Mouse (Mus musculus) intestine, embryonic 15.5 days (tissue): ENCODE data around the gene Asgr1. TPM values are rescaled to one million over a fixed set of nuclear protein-coding genes. Genes with fewer than 3 reads are reported as not detected.

ENCODE experiments used
- microRNA counts: library from miRNA; unstranded; fragments of <30 nt; microRNA quantifications from one replicate; lab custom pipeline; 2016
- polyA plus RNA-seq: library from polyadenylated mRNA; unstranded; fragments of >200 nt; fragmentation: Nextera tagmentation; extraction: Ambion mirVana; gene quantifications from 2 replicates; pipeline ENCODE4 v1.2.1, GENCODE M21; 2015

The Asgr1 gene
- polyA plus RNA-seq, 1 experiment from 2014 or later = 0.19 TPM

MicroRNA genes within 50 kb of the gene (microRNA counts, 519-probe panel; counts per million panel counts)
- microRNA mmu-miR-324-3p (lab: Ali Mortazavi, UCI) = 97.1 counts per million, percentile 29 among the panel's probes with 10 or more counts
- 2,789 counts per million, percentile 72 among the panel's probes with 10 or more counts for microRNA mmu-miR-324-5p (lab: Ali Mortazavi, UCI)

Other genes with a start within 250 kb of the Asgr1 start
- gene Tmem102, start 248.5 kb upstream of the Asgr1 start, polyA plus RNA-seq = 31.2 and 31.4 TPM in 2 replicates
- not detected in 2 replicates for gene Gm39566, start 238.8 kb upstream of the Asgr1 start, polyA plus RNA-seq
- gene Spem2, start 235.6 kb upstream of the Asgr1 start, polyA plus RNA-seq = not detected in 2 replicates
- gene Spem1, start 231.9 kb upstream of the Asgr1 start, polyA plus RNA-seq = 0.21 TPM in 1 of 2 replicates, not detected in the other
- 5.2 and 5.3 TPM in 2 replicates for gene Nlgn2, start 216.3 kb upstream of the Asgr1 start, polyA plus RNA-seq
- 442 and 459 TPM in 2 replicates for gene Tmem256, start 215.6 kb upstream of the Asgr1 start, polyA plus RNA-seq
- 70.4 and 74.6 TPM in 2 replicates for gene Plscr3, start 207.7 kb upstream of the Asgr1 start, polyA plus RNA-seq
- gene Tnk1, start 195.4 kb upstream of the Asgr1 start, polyA plus RNA-seq = 14.4 and 16.4 TPM in 2 replicates
- gene Tmem95, start 176.1 kb upstream of the Asgr1 start, polyA plus RNA-seq = not detected in 2 replicates
- gene Kctd11, start 172.7 kb upstream of the Asgr1 start, polyA plus RNA-seq = 5.2 and 5.5 TPM in 2 replicates
- gene Acap1, start 158.5 kb upstream of the Asgr1 start, polyA plus RNA-seq = 4.8 and 5.9 TPM in 2 replicates
- gene 2810408A11Rik, start 153.1 kb upstream of the Asgr1 start, polyA plus RNA-seq = 7.7 and 7.9 TPM in 2 replicates
- 7.0 and 10.0 TPM in 2 replicates for gene Neurl4, start 153.0 kb upstream of the Asgr1 start, polyA plus RNA-seq
- gene Gps2, start 140.2 kb upstream of the Asgr1 start, polyA plus RNA-seq = 68.1 and 68.5 TPM in 2 replicates
- 1,625 and 1,693 TPM in 2 replicates for gene Eif5a, start 132.1 kb upstream of the Asgr1 start, polyA plus RNA-seq
- 2.5 and 3.1 TPM in 2 replicates for gene Ybx2, start 118.3 kb upstream of the Asgr1 start, polyA plus RNA-seq
- gene Slc2a4, start 105.9 kb upstream of the Asgr1 start, polyA plus RNA-seq = 20.4 and 21.8 TPM in 2 replicates
- 977 and 1,030 TPM in 2 replicates for gene Cldn7, start 89.3 kb upstream of the Asgr1 start, polyA plus RNA-seq
- 23.2 and 26.3 TPM in 2 replicates for gene Ctdnep1, start 72.9 kb upstream of the Asgr1 start, polyA plus RNA-seq
- gene Elp5, start 71.6 kb upstream of the Asgr1 start, polyA plus RNA-seq = 102 and 105 TPM in 2 replicates
- 529 and 559 TPM in 2 replicates for gene Gabarap, start 62.9 kb upstream of the Asgr1 start, polyA plus RNA-seq
- gene Phf23, start 58.3 kb upstream of the Asgr1 start, polyA plus RNA-seq = 58.6 and 61.3 TPM in 2 replicates
- gene Dvl2, start 53.5 kb upstream of the Asgr1 start, polyA plus RNA-seq = 30.5 and 31.8 TPM in 2 replicates
- gene Acadvl, start 38.7 kb upstream of the Asgr1 start, polyA plus RNA-seq = 114 and 128 TPM in 2 replicates
- 7.2 and 8.5 TPM in 2 replicates for gene Dlg4, start 37.1 kb upstream of the Asgr1 start, polyA plus RNA-seq
- gene Asgr2, start 38.6 kb downstream of the Asgr1 start, polyA plus RNA-seq = 0.21 and 0.43 TPM in 2 replicates
- 0.72 and 0.80 TPM in 2 replicates for gene Mgl2, start 76.2 kb downstream of the Asgr1 start, polyA plus RNA-seq
- 0.98 and 1.2 TPM in 2 replicates for gene Clec10a, start 102.1 kb downstream of the Asgr1 start, polyA plus RNA-seq
- 2.9 and 3.7 TPM in 2 replicates for gene Slc16a11, start 158.7 kb downstream of the Asgr1 start, polyA plus RNA-seq
- gene Slc16a13, start 167.0 kb downstream of the Asgr1 start, polyA plus RNA-seq = 13.2 and 16.0 TPM in 2 replicates
- 11.1 and 11.9 TPM in 2 replicates for gene Bcl6b, start 175.7 kb downstream of the Asgr1 start, polyA plus RNA-seq
- gene 0610010K14Rik, start 183.8 kb downstream of the Asgr1 start, polyA plus RNA-seq = 133 and 138 TPM in 2 replicates
- 8.8 and 10.6 TPM in 2 replicates for gene Gm21988, start 185.7 kb downstream of the Asgr1 start, polyA plus RNA-seq
- gene Rnasek, start 185.8 kb downstream of the Asgr1 start, polyA plus RNA-seq = 196 and 226 TPM in 2 replicates
- 2.1 and 2.2 TPM in 2 replicates for gene Alox12, start 201.3 kb downstream of the Asgr1 start, polyA plus RNA-seq